Mouse (Mus musculus) bone marrow macrophage, adult 2 months (primary cell): ENCODE measurements around the gene Piwil4.
"Not testable (repeated sequence)": the region's sequence is repeated elsewhere in the genome, so short reads cannot be mapped to it uniquely, and the experiment has no call there.

Experiments used
- CTCF ChIP-seq: IDR thresholded peaks from 2 replicates; pipeline ENCODE4 v1.5.1; 2012; ENCODE audit warnings: low read depth, mild to moderate bottlenecking, low read length, moderate library complexity
- POLR2A ChIP-seq: IDR thresholded peaks from 2 replicates; pipeline ENCODE4 v1.6.1; 2012; ENCODE audit warnings: mild to moderate bottlenecking, low read depth, low read length, borderline replicate concordance

DNA sequence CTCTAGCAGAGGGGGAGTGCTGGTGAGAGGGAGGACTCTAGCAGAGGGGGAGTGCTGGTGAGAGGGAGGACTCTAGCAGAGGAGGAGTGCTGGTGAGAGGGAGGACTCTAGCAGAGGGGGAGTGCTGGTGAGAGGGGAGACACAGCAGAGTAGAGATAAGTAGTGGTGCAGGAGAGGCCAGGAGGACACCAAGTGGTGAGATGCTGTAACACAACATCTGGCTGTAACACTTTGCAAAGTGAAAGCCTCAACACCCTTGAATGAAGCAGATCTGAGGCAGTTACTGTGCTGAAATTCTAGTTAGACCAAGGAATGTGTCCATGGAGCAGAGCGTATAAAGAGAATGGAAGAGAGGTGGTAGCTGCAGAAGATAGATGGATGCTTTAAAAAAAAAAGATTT lies 39.7 kb downstream of the Piwil4 start:
- TF ChIP-seq CTCF, POLR2A: not testable (repeated sequence)
